Mouse (Mus musculus): ENCODE data around the gene Gm20390. TPM values are rescaled to one million over a fixed set of nuclear protein-coding genes. Genes with fewer than 3 reads are reported as not detected.

Gm20390 gene
- polyA plus RNA-seq (2012; rRNA removed; ENCODE audit: low replicate concordance) = 9.2 TPM in 1 of 2 replicates, not detected in the other

GRCm38 (mm10) chr11:93968005-93968847 lies at the start of gene Gm20390, which contains the start of gene Nme1:
Gene Gm20390 (minus strand): TSS chr11:93968293.
Gene Nme1 (minus strand): TSS chr11:93968521.

DNA sequence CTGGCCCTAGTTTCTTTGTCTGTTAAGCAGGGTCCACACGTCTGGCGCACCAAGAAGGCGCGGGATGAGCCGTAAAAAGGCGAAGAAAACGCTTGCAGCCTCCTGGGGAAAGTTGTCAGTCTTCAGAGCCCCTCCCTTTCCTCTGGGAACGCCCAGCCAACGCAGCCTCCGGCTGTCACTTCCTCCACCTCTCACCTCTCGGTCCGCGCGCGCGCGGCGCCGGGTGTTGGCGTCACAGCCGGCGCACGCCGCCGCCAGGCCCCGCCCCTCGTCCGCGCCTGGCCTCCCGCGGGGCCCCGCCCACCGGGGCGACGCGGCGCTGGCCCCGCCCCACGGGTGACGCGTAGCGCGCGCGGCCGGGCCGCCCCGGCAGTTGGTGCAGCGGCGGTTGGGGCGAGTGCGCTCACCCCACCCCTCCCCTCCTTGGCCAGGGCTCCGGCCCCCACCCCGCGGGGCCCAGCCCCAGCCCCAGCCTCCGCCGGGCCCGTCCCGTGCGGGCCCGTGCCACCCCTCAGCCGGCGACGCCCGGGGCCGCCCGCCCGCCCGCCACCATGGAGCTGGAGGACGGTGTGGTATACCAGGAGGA lies 27.7 kb upstream of the Gm20390 start, which contains the start of gene Spag9:
Gene Spag9 (plus strand): TSS at position 372 of the 586 bp plus-strand sequence.

DNA sequence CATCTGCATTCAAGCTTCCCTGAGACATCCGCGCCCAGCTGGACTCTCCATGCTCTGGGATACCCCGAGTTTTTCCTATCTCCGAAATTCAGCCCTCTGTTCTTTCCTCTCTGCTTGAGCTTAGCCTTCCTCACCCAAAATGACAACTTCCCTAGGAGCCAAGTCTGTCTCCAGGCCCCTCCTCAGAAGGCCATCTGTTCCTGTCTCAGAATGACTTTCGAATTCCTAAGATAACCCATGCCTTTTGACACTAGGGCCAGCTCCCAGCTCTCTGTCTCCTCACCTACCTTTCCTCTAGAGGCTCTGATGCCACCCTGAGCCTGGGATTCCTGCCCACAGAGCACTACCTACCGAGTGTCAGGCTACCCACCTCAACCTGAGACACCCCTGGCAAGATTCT lies 11.9 kb downstream of the Gm20390 start, which contains the start of gene Nme2:
Gene Nme2 (minus strand): TSS at position 101 of the 400 bp plus-strand sequence.

Other genes with a start within 250 kb of the Gm20390 start
- gene Utp18, start 82.5 kb downstream of the Gm20390 start, polyA plus RNA-seq (2012; rRNA removed; ENCODE audit: low replicate concordance) = 3.8 and 5.8 TPM in 2 replicates
- gene Mbtd1, start 82.4 kb downstream of the Gm20390 start, polyA plus RNA-seq (2012; rRNA removed; ENCODE audit: low replicate concordance) = 3.3 and 5.6 TPM in 2 replicates
- 181 and 183 TPM in 2 replicates for gene Nme2, start 12.0 kb downstream of the Gm20390 start, polyA plus RNA-seq (2012; rRNA removed; ENCODE audit: low replicate concordance)
- gene Nme1, start 228 bp upstream of the Gm20390 start, polyA plus RNA-seq (2012; rRNA removed; ENCODE audit: low replicate concordance) = 75.4 and 91.3 TPM in 2 replicates
- 19.9 and 34.3 TPM in 2 replicates for gene Spag9, start 27.8 kb upstream of the Gm20390 start, polyA plus RNA-seq (2012; rRNA removed; ENCODE audit: low replicate concordance)
- gene Tob1, start 243.2 kb upstream of the Gm20390 start, polyA plus RNA-seq (2012; rRNA removed; ENCODE audit: low replicate concordance) = 55.1 and 101 TPM in 2 replicates